Mouse (Mus musculus) erythroblast, embryonic 14.5 days (primary cell): Measurements from ENCODE around the gene Fgfr2.

Source experiments
- GATA1 ChIP-seq: IDR thresholded peaks from 2 replicates; pipeline ENCODE4 v1.6.1; 2012; ENCODE audit warnings: low read length, inconsistent platforms, mixed read lengths
- TAL1 ChIP-seq: IDR thresholded peaks from 3 replicates; pipeline ENCODE4 v1.6.1; 2012; ENCODE audit warnings: low read length, inconsistent platforms, mixed read lengths

GRCm38 (mm10) chr7:131410416-131411058 lies 1712.6 kb downstream of the Fgfr2 start, which contains the start of the genes Ikzf5 and Acadsb:
- TF ChIP-seq TAL1 (no peak), GATA1 (no peak)
